Mouse (Mus musculus): ENCODE results near the gene Tbc1d4. TPM values are rescaled to one million over a fixed set of nuclear protein-coding genes. Genes with fewer than 3 reads are reported as not detected.

Gene Tbc1d4
- total and polyA plus RNA-seq, 2 experiments from 2014 or later: 6.9 to 14.7 TPM

DNA sequence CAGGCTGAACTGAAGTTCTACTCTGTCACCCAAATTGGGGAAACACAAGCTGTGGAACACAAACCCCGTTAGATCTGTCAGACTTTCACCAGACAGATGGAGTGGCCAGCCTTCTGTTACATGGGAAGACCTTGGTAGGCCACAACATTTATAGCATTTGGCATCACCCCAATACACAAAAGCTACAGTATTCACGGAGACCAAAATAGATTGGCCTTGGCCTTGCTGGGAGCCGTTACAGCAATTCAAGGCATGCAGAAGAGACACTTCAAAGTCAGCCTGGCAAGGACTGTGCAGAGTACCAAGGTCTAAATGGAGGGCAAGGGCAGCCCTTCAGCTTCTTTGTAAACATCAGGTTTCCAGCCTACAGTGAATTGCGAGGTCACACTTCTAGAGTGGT lies 125.8 kb downstream of the Tbc1d4 start:
- TF ChIP-seq CTCF (IDR thresholded peaks at IDR 0.05; ENCODE audit: low read depth): no peak
- 51% methylated on average over 4 of the region's 4 CpGs for WGBS
- ATAC-seq: peak; percentile 56; the same call in 1 of the 2 replicates

DNA sequence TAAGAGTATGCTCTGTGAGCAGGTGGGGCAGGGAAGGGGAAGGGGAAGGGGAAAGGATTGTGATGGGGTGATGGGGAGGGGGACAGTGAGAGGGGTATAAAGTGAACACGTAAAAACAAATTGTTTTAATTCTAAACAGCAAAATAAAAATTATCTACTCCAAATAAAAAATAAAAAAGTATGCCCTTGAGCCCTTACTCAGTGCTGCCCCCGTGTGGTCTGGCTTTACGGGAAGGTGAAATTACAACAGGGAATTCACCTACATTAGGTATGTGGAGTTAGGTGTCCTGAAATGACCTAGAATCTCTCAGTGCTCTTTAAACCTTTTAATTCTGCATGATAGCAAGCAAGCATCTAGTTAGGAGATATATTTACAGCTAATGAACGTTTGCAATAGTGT lies 126.7 kb downstream of the Tbc1d4 start:
- ATAC-seq (no peak), DNase-seq (no peak)
- peak; percentile 57 for TF ChIP-seq CTCF (IDR thresholded peaks at IDR 0.05; ENCODE audit: low read depth)
- Histone ChIP-seq H3K9me3 (ENCODE audit: low read length) (no peaks in the 10 kb centered on the region), H3K36me3 (ENCODE audit: insufficient read depth) (no peaks in the 10 kb centered on the region), H3K27me3 (ENCODE audit: insufficient read depth, low read length) (no peaks in the 10 kb centered on the region), H3K4me1 (ENCODE audit: insufficient read depth) (no peaks in the 10 kb centered on the region), H3K4me2 (ENCODE audit: low read depth) (no peak overlapping the region), H3K27ac (ENCODE audit: low read depth, low read length) (no peak overlapping the region), H3K4me3 (ENCODE audit: low read depth, low read length) (no peak overlapping the region), H3K9ac (no peak overlapping the region)
- 46% methylated on average over 4 of the region's 4 CpGs for WGBS

More for the DNA sequence above, 125.8 kb downstream of the Tbc1d4 start:
- Histone ChIP-seq H3K9me3 (ENCODE audit: low read length) (no peaks in the 10 kb centered on the region), H3K4me1 (ENCODE audit: insufficient read depth) (no peaks in the 10 kb centered on the region), H3K36me3 (ENCODE audit: insufficient read depth) (no peaks in the 10 kb centered on the region), H3K4me3 (ENCODE audit: low read depth, low read length) (no peak overlapping the region), H3K27ac (ENCODE audit: low read depth, low read length) (no peak overlapping the region), H3K4me2 (ENCODE audit: low read depth) (no peak overlapping the region), H3K27me3 (ENCODE audit: insufficient read depth, low read length) (no peaks in the 10 kb centered on the region), H3K9ac (no peak overlapping the region)
- DNase-seq: no peak

DNA sequence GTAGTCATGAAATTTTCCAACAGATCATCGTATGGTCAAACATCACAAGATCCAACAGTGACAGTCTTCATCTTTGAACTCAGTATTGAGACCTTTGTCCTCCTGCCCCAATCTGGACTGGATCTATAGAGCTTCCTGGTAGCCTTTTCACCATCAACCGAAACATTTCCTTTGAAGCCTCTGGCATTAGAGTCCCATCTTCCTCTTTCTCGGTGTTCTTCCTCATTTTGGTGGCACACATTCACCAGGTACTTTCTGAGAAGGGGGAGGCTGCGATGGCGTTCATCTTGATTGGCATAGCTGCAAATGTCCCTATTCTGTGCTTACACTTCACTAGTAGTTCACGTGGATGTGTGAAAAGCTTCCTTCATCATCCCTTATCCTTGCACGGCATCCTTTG lies 127.8 kb downstream of the Tbc1d4 start:
- no peak for TF ChIP-seq CTCF (IDR thresholded peaks at IDR 0.05; ENCODE audit: low read depth)
- no peak overlapping the region for H3K27ac ChIP-seq (ENCODE audit: low read depth, low read length)
- no peak overlapping the region for H3K4me3 ChIP-seq (ENCODE audit: low read depth, low read length)
- H3K9ac ChIP-seq: no peak overlapping the region
- ATAC-seq (no peak), DNase-seq (no peak)
- WGBS: 83% methylated on average over 7 of the region's 7 CpGs
- H3K36me3 ChIP-seq (ENCODE audit: insufficient read depth): no peaks in the 10 kb centered on the region
- H3K4me2 ChIP-seq (ENCODE audit: low read depth): no peak overlapping the region
- H3K4me1 ChIP-seq (ENCODE audit: insufficient read depth): no peaks in the 10 kb centered on the region
- no peaks in the 10 kb centered on the region for H3K9me3 ChIP-seq (ENCODE audit: low read length)
- H3K27me3 ChIP-seq (ENCODE audit: insufficient read depth, low read length): no peaks in the 10 kb centered on the region

DNA sequence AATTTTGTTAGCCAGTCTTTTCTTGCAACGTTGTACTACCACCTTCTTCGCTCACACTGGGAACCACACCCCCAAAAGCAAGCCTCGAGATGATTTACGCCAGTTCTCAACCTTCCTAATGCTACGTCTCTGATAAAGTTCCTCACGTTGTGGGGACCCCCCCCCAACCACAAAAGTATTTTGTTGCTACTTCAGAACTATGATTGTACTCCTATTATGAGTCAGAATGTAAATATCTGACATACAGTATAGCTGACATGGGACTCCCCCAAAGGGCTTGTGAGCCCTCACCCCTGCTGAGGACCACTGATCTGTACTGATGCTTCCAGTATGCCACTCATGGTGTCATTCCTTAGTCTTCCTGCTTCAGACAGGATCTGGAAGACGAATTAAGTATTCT lies 128.4 kb downstream of the Tbc1d4 start:
- ATAC-seq (no peak), DNase-seq (no peak)
- no peak overlapping the region for H3K4me3 ChIP-seq (ENCODE audit: low read depth, low read length)
- no peaks in the 10 kb centered on the region for H3K4me1 ChIP-seq (ENCODE audit: insufficient read depth)
- no peak for TF ChIP-seq CTCF (IDR thresholded peaks at IDR 0.05; ENCODE audit: low read depth)
- H3K27ac ChIP-seq (ENCODE audit: low read depth, low read length): no peak overlapping the region
- H3K4me2 ChIP-seq (ENCODE audit: low read depth): no peak overlapping the region
- H3K36me3 ChIP-seq (ENCODE audit: insufficient read depth): no peaks in the 10 kb centered on the region
- no peaks in the 10 kb centered on the region for H3K9me3 ChIP-seq (ENCODE audit: low read length)
- 93% methylated on average over 7 of the region's 7 CpGs for WGBS
- no peak overlapping the region for H3K9ac ChIP-seq
- no peaks in the 10 kb centered on the region for H3K27me3 ChIP-seq (ENCODE audit: insufficient read depth, low read length)

DNA sequence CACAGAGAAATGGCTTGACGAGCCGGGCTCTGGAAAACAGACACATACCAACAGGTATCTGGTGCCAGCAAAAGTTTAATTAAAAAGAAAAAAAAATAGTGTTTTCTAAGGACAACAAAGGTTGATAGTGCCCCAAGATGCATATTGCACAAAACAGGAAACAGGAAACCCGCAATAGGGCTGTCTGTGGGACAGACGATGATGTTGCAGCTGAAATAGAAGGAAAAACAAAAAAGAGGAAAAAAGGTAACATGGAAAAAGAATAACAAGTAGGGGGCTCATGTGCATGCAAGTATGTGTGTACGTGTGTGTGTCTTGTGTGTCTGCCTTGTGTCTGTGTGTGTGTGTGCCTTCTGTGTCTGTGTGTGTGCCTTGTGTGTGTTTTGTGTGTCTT lies 131.2 kb downstream of the Tbc1d4 start:
- H3K4me3 ChIP-seq (ENCODE audit: low read depth, low read length): no peak overlapping the region
- 87% methylated on average over 5 of the region's 5 CpGs for WGBS
- TF ChIP-seq CTCF (IDR thresholded peaks at IDR 0.05; ENCODE audit: low read depth): no peak

DNA sequence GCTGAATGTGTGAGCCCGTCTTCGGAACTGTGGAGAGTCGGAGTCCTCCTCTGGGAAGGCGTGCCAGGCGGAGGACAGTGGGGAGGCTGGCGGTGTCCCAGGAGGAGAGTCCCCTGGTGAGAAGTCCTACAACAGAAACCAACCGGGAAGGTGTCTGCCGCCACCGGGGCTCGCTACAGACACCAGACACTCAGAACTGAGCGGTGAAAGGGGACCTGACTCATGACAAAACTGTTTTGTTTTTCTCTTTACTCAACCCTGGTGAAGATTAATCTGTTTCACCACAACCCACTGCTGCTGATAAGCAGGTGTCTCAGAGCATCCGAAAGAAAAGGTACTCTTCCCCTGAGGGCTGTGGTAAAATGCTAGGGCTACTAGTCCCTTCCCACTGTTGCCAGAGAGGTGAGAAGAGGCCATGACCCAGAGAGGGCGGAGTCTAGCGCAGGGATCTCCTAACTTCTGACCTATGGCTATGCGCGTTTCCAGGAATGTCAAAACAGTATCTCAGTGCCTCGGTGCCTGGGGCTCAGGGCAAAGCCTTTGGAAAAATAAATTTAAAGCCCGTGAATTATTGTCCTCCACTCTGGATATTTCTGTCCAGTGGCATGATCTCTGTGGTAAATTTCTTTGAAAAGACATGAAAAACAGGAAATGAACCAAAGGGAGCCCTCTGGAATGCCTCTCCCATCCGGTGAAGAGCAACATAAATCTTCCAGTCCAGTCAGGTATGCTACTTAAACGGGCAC lies 131.7 kb downstream of the Tbc1d4 start:
- Histone ChIP-seq H3K27me3 (ENCODE audit: insufficient read depth, low read length) (no peaks in the 10 kb centered on the region), H3K4me2 (ENCODE audit: low read depth) (no peak overlapping the region), H3K36me3 (ENCODE audit: insufficient read depth) (no peaks in the 10 kb centered on the region), H3K27ac (ENCODE audit: low read depth, low read length) (no peak overlapping the region), H3K9me3 (ENCODE audit: low read length) (no peaks in the 10 kb centered on the region), H3K9ac (no peak overlapping the region), H3K4me1 (ENCODE audit: insufficient read depth) (no peaks in the 10 kb centered on the region), H3K4me3 (ENCODE audit: low read depth, low read length) (no peak overlapping the region)
- 81% methylated on average over 20 of the region's 20 CpGs for WGBS
- TF ChIP-seq CTCF (IDR thresholded peaks at IDR 0.05; ENCODE audit: low read depth): no peak
- ATAC-seq (no peak), DNase-seq (no peak)

More for the DNA sequence above, 131.2 kb downstream of the Tbc1d4 start:
- Histone ChIP-seq H3K9ac (no peak overlapping the region), H3K27me3 (ENCODE audit: insufficient read depth, low read length) (no peaks in the 10 kb centered on the region), H3K27ac (ENCODE audit: low read depth, low read length) (no peak overlapping the region), H3K9me3 (ENCODE audit: low read length) (no peaks in the 10 kb centered on the region), H3K36me3 (ENCODE audit: insufficient read depth) (no peaks in the 10 kb centered on the region), H3K4me2 (ENCODE audit: low read depth) (no peak overlapping the region), H3K4me1 (ENCODE audit: insufficient read depth) (no peaks in the 10 kb centered on the region)
- ATAC-seq (no peak), DNase-seq (no peak)

DNA sequence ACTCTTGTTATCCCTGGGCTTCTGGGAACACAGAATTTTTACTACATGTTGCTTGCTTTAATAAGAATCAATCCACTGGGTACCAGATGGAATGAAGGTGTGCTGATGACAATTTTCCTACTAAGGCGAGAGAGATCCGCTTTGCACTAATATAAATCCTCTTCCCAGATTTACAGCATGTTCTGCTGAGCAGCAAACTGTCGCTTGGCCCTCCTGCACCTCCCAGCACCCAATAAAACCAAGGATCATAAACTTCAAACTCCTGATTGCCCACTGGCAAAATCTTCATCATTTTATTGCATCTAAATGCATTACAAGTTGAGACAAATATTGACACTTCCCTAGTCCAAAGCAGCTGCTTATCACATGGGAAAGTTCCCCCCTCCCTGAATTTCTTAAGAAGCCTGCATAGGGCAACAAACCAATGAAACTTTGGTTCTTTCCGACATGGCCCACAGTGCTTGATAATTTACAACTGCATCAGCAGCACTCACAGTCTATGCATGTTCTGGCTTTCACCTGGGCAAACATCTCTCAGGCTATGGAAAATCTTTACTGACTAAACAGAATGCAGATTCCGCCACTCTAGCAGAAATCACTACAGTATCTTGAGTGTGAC lies 139.4 kb downstream of the Tbc1d4 start:
- Histone ChIP-seq H3K4me1 (ENCODE audit: insufficient read depth) (no peaks in the 10 kb centered on the region), H3K9ac (no peak overlapping the region), H3K27ac (ENCODE audit: low read depth, low read length) (no peak overlapping the region), H3K36me3 (ENCODE audit: insufficient read depth) (no peaks in the 10 kb centered on the region), H3K9me3 (ENCODE audit: low read length) (no peaks in the 10 kb centered on the region), H3K4me3 (ENCODE audit: low read depth, low read length) (no peak overlapping the region), H3K27me3 (ENCODE audit: insufficient read depth, low read length) (no peaks in the 10 kb centered on the region), H3K4me2 (ENCODE audit: low read depth) (no peak overlapping the region)
- 91% methylated on average over 5 of the region's 5 CpGs for WGBS
- DNase-seq: no peak
- TF ChIP-seq CTCF (IDR thresholded peaks at IDR 0.05; ENCODE audit: low read depth): no peak
- ATAC-seq: no peak

Data from forebrain, postnatal 0 days (tissue).